Mouse (Mus musculus) olfactory bulb, adult 2 months (tissue): ENCODE data around the gene Echdc3.

ENCODE experiments used
- CTCF ChIP-seq: fragments of 200-500 bp; IDR thresholded peaks from 2 replicates; pipeline ENCODE4 v1.5.1; 2012; ENCODE audit warnings: low read depth, mild to moderate bottlenecking, low read length, moderate library complexity; ENCODE audit not compliant: insufficient read depth
- POLR2A ChIP-seq: fragments of 200-500 bp; IDR thresholded peaks from 2 replicates; pipeline ENCODE4 v1.6.1; 2012; ENCODE audit warnings: mild to moderate bottlenecking, low read depth, low read length, moderate library complexity; ENCODE audit not compliant: insufficient read depth

DNA sequence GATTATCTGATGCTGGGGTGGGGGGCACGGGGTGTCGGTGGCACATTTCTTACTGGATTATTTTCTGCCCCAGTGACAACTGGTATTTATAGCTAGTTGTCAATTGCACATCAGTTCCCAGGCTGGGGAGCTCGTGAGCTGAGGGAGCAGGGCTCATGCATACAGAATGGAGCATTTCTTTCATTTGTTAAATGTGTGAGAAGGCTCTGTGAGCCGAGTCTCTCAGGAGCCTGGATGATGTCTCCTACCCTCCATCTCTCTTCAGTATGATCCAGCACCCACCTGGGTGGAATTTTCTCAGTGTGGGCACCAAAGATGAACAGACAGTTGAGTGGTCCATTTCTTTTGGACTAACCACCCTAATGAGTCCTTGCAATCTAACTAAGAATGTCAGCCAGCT, 25.9 kb downstream of the Echdc3 start:
- TF ChIP-seq CTCF (no peak), POLR2A (no peak)
